Mouse (Mus musculus): ENCODE measurements around the gene Gpr84. TPM values are rescaled to one million over a fixed set of nuclear protein-coding genes. Genes with fewer than 3 reads are reported as not detected.

The Gpr84 gene
- under 1 TPM; 0.74 to 0.81 TPM for total RNA-seq (2021)
- long read RNA-seq, experiment 1, partial matches to known transcripts = 0 of 1 reads
- long read RNA-seq, experiment 1, other reads (novel, unspliced or antisense) = 0 of 1 reads
- long read RNA-seq, experiment 2 = 0 reads

- no peak for DNase-seq (ENCODE audit: low spot score in 2 of 2)
Measured at GRCm38 (mm10) chr15:103310365-103310910, at the start of gene Gpr84. TSS of gene Gpr84 (minus strand) at chr15:103310612.

- peak in 1 of 2 experiments; percentile 71 for DNase-seq (ENCODE audit: low spot score in 2 of 2)
Measured at GRCm38 (mm10) chr15:103359869-103360602, 49.6 kb upstream of the Gpr84 start.

- no peak for DNase-seq (ENCODE audit: low spot score in 2 of 2)
Measured at GRCm38 (mm10) chr15:103359122-103359510, 48.7 kb upstream of the Gpr84 start.

- no peak for DNase-seq (ENCODE audit: low spot score in 2 of 2)
Measured at GRCm38 (mm10) chr15:103358278-103359121, 48.1 kb upstream of the Gpr84 start.

GRCm38 (mm10) chr15:103357817-103358216 is 47.4 kb upstream of the Gpr84 start:
- no peak for DNase-seq (ENCODE audit: low spot score in 2 of 2)

- DNase-seq (ENCODE audit: low spot score in 2 of 2) = no peak
Measured at GRCm38 (mm10) chr15:103356130-103356529, 45.7 kb upstream of the Gpr84 start.

GRCm38 (mm10) chr15:103355420-103355819 is 45.0 kb upstream of the Gpr84 start:
- no peak for DNase-seq (ENCODE audit: low spot score in 2 of 2)

- no peak for DNase-seq (ENCODE audit: low spot score in 2 of 2)
Measured at GRCm38 (mm10) chr15:103354690-103355089, 44.3 kb upstream of the Gpr84 start.

- DNase-seq (ENCODE audit: low spot score in 2 of 2) = no peak
Measured at GRCm38 (mm10) chr15:103353511-103354256, 43.3 kb upstream of the Gpr84 start.

- peak in 1 of 2 experiments; percentile 66 for DNase-seq (ENCODE audit: low spot score in 2 of 2)
Measured at GRCm38 (mm10) chr15:103352856-103353255, 42.4 kb upstream of the Gpr84 start.

GRCm38 (mm10) chr15:103347275-103347684 is 36.9 kb upstream of the Gpr84 start:
- peak in 1 of 2 experiments; percentile 52 for DNase-seq (ENCODE audit: low spot score in 2 of 2)

- DNase-seq (ENCODE audit: low spot score in 2 of 2) = no peak
Measured at GRCm38 (mm10) chr15:103345789-103346188, 35.4 kb upstream of the Gpr84 start.

GRCm38 (mm10) chr15:103343556-103343955 is 33.1 kb upstream of the Gpr84 start:
- no peak for DNase-seq (ENCODE audit: low spot score in 2 of 2)

GRCm38 (mm10) chr15:103343008-103343407 is 32.6 kb upstream of the Gpr84 start:
- no peak for DNase-seq (ENCODE audit: low spot score in 2 of 2)

GRCm38 (mm10) chr15:103342415-103342814 is 32.0 kb upstream of the Gpr84 start:
- peak; percentile 78 to 84 for DNase-seq (ENCODE audit: low spot score in 2 of 2)

GRCm38 (mm10) chr15:103341547-103341946 is 31.1 kb upstream of the Gpr84 start:
- no peak for DNase-seq (ENCODE audit: low spot score in 2 of 2)

GRCm38 (mm10) chr15:103340786-103341185 is 30.4 kb upstream of the Gpr84 start:
- no peak for DNase-seq (ENCODE audit: low spot score in 2 of 2)

- peak in 1 of 2 experiments; percentile 45 for DNase-seq (ENCODE audit: low spot score in 2 of 2)
Measured at GRCm38 (mm10) chr15:103339961-103340337, 29.5 kb upstream of the Gpr84 start, which contains the start of gene Zfp385a. TSS of gene Zfp385a (minus strand) at chr15:103340093.

- no peak for DNase-seq (ENCODE audit: low spot score in 2 of 2)
Measured at GRCm38 (mm10) chr15:103339166-103339960, 29.0 kb upstream of the Gpr84 start.

- no peak for DNase-seq (ENCODE audit: low spot score in 2 of 2)
Measured at GRCm38 (mm10) chr15:103338829-103339165, 28.4 kb upstream of the Gpr84 start.

Data from layer of hippocampus, postnatal 14 days (tissue).